Mouse (Mus musculus): ENCODE results near the gene Tap1. TPM values are rescaled to one million over a fixed set of nuclear protein-coding genes. Genes with fewer than 3 reads are reported as not detected.

Gene Tap1
- polyA plus RNA-seq, 1 experiment from 2014 or later: 0.93 TPM

DNA sequence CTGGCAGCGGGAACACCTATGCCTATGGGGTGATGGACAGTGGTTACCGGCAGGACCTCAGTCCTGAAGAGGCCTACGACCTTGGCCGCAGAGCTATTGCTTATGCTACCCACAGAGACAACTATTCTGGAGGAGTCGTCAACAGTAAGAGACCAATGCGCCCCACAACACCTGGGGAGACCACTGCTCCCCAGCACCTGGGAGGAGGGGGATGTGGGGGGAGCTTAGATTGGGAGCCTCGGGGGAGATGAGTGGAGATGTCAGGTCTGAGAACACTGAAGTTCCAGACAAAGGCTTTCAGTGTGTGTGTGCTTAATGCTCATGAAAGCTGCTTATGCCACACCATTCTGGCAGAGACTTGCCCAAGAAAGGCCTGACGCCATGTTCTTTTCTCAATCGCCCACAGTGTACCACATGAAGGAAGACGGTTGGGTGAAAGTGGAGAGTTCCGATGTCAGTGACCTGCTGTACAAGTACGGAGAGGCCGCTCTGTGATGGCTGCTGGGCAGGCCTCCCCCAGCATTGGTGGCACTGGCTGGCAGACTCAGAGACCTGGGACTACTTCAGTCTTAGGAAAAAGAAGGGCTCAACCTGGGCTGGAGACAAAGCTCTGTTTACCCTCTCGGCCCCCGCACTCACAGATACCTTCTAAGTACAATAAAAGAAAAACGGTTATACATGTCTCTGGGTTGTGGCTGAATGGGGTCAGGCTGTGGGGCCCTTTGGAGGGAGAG lies 13.6 kb downstream of the Tap1 start:
- DNase-seq (ENCODE audit: low spot score): no peak
- 86% methylated on average over 16 of the region's 16 CpGs for WGBS
- no peak overlapping the region for H3K27ac ChIP-seq (replicated peaks)
- no peak overlapping the region for H3K4me3 ChIP-seq
- H3K4me1 ChIP-seq: peaks cover 31% of the 10 kb centered on the region
- H3K27me3 ChIP-seq (ENCODE audit: low read depth, poor library complexity, severe bottlenecking): peaks cover 90% of the 10 kb centered on the region
- no peaks in the 10 kb centered on the region for H3K36me3 ChIP-seq
- no peaks in the 10 kb centered on the region for H3K9me3 ChIP-seq (replicated peaks)

DNA sequence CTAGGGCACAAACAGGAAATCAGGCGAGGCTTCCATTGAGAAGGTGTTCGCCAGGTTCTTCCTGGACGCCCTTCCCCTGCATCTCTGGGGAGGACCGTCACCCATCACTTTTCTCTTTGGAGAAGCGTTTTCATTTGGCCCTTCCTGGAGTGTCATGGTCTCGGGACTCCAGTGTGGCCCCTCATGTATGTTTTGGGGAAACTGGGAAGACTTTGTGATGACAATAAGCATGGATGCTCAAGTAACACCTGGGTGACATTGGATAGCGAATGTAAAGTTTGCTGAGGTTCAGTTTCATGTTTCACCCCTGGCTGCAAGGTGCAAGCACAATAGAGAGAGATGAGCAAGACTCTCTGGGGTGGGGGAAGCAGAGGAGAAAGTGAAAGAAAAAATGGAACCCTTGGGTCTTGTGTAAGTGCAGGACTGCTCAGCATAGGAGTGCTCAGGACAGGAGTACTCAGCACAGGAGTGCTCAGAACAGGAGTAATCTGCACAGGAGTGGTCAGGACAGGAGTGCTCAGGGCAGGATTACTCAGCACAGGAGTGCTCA lies 14.2 kb downstream of the Tap1 start:
- Histone ChIP-seq H3K9me3 (replicated peaks) (no peaks in the 10 kb centered on the region), H3K27me3 (ENCODE audit: low read depth, poor library complexity, severe bottlenecking) (peaks cover 90% of the 10 kb centered on the region)
- 70% methylated on average over 7 of the region's 7 CpGs for WGBS

DNA sequence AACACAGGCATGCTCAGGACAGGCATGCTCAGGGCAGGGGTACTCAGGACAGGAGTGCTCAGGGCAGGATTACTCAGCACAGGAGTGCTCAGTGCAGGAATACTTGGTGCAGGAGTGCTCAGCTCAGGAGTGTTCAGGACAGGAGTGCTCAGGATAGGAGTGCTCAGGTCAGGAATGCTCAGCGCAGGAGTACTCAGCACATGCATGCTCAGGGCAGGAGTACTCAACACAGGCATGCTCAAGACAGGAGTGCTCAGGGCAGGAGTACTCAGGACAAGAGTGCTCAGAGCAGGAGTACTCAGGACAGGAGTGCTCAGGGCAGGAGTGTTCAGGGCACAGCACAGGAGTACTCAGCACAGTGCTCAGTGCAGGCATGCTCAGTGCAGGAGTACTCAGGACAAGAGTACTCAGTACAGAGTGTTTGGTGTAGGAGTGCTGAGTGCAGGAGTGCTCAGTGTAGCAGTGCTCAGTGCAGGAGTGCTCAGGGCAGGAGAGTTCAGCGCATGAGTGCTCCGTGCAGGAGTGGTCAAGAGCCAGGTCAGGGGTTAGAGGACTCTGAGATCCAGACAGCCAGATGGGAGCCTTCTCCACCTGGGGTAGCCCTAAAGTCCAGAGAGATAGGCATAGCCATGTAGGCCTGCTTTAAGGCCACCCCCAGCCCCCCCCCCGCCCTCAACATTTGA lies 15.5 kb downstream of the Tap1 start:
- 79% methylated on average over 4 of the region's 4 CpGs for WGBS
- no peak for DNase-seq (ENCODE audit: low spot score)
- no peak overlapping the region for H3K27ac ChIP-seq (replicated peaks)
- no peaks in the 10 kb centered on the region for H3K9me3 ChIP-seq (replicated peaks)
- H3K4me1 ChIP-seq: peaks cover 21% of the 10 kb centered on the region
- no peak overlapping the region for H3K4me3 ChIP-seq
- no peaks in the 10 kb centered on the region for H3K36me3 ChIP-seq
- H3K27me3 ChIP-seq (ENCODE audit: low read depth, poor library complexity, severe bottlenecking): peaks cover 86% of the 10 kb centered on the region

More for the DNA sequence above, 14.2 kb downstream of the Tap1 start:
- no peak for DNase-seq (ENCODE audit: low spot score)
- no peak overlapping the region for H3K27ac ChIP-seq (replicated peaks)
- no peak overlapping the region for H3K4me3 ChIP-seq
- no peaks in the 10 kb centered on the region for H3K36me3 ChIP-seq
- H3K4me1 ChIP-seq: peaks cover 31% of the 10 kb centered on the region

DNA sequence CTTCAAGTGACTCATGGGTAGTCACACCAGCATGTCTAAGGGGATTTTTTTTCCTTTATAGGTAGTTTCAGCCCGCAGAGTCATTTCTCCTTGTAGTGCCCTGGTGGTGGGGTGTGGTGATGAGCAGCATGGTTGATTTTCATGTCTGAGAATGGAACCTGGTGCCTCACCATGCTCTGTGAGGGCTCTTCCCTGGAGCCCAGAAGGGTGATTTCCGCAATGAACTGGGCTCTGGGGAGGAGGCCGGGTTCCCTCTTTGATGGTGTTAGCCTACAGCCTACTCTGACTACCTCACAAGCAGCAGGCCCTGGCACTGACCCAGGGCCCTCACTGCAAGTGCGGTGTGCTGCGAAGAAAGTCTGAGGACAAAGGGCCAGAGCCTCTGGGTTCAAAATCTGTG lies 16.1 kb downstream of the Tap1 start, which contains the start of gene Tap2:
TSS of gene Tap2 (plus strand) at position 84 of the 400 bp plus-strand sequence.
- DNase-seq (ENCODE audit: low spot score): no peak
- Histone ChIP-seq H3K36me3 (no peaks in the 10 kb centered on the region), H3K27ac (replicated peaks) (peak within 1 kb of the TSS; percentile 70), H3K4me1 (peaks cover 16% of the 10 kb centered on the region), H3K4me3 (peak within 1 kb of the TSS; percentile 75), H3K27me3 (ENCODE audit: low read depth, poor library complexity, severe bottlenecking) (peaks cover 86% of the 10 kb centered on the region), H3K9me3 (replicated peaks) (no peaks in the 10 kb centered on the region)
- WGBS: 65% methylated on average over 5 of the region's 5 CpGs

DNA sequence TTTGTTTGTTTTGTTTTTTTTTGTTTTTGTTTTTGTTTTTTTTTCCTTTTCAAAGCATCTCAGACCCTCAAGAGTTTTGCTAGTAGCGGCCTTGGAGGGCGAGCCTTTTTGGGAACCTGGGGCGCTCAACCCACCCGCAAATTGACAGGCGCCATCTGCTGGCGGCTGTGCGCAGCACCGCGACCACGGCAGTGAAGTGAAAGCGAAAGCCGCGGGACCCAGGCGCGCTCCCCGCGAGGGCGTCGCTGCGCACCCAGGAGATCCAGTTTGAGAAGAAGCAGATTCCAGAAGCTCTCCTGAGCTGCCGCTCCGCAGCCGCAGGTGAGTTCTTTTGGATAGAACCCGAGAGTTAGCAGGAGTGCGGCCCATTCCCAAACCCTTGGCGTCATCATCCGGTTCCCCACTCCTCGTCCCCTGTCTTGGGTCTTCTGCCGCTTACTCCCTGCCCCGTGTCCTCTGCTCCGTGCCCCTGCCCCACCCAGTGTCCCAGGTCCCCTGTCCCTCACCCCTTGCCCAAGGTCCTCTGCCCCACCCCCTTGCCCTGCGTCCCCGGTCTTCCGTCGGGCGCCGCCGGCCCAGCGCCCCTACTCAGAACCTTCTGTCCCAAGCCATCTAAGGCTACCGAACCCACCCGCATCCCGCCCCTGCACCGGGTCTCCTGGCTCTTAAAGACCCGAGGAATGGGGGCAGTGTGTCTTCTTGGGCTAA lies 17.1 kb downstream of the Tap1 start:
- H3K9me3 ChIP-seq (replicated peaks): 0 out of 2 replicates have a peak, but pooled peaks cover under 1% of the 10 kb centered on the region
- peaks cover 13% of the 10 kb centered on the region for H3K4me1 ChIP-seq
- 2% methylated on average over 44 of the region's 44 CpGs for WGBS
- no peaks in the 10 kb centered on the region for H3K36me3 ChIP-seq
- H3K27me3 ChIP-seq (ENCODE audit: low read depth, poor library complexity, severe bottlenecking): peaks cover 83% of the 10 kb centered on the region
- DNase-seq (ENCODE audit: low spot score): peak; percentile 82
- peak overlapping the region; percentile 70 for H3K27ac ChIP-seq (replicated peaks)
- H3K4me3 ChIP-seq: peak overlapping the region; percentile 75

DNA sequence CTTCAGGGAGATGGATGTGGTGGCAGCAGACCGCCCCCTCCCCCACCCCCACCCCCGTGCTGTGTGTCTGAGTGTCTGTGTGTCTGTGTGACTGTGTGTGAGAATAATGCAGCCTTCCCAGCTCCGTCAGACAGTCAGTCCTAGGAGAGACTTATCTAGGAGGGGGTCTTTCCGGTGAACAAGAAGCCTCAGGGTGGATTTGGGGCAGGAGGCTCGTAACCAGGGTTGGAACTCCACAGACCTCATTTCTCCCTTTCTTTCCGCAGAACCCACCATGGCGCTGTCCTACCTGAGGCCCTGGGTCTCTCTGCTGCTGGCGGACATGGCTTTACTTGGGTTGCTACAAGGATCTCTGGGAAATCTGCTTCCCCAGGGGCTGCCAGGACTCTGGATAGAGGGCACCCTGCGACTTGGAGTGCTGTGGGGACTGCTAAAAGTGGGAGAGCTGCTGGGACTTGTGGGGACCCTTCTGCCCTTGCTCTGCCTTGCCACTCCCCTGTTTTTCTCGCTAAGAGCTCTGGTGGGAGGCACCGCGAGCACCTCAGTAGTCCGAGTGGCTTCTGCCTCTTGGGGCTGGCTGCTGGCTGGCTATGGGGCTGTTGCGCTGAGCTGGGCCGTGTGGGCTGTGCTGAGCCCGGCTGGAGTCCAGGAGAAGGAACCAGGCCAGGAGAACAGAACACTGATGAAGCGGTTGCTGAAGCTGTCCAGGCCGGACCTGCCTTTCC lies 17.8 kb downstream of the Tap1 start:
- Histone ChIP-seq H3K9me3 (replicated peaks) (peaks cover 5% of the 10 kb centered on the region; the same call in 1 of the 2 replicates), H3K36me3 (no peaks in the 10 kb centered on the region), H3K27ac (replicated peaks) (peak overlapping the region; percentile 70), H3K27me3 (ENCODE audit: low read depth, poor library complexity, severe bottlenecking) (peaks cover 81% of the 10 kb centered on the region), H3K4me3 (peak overlapping the region; percentile 75), H3K4me1 (peaks cover 13% of the 10 kb centered on the region)
- 15% methylated on average over 18 of the region's 18 CpGs for WGBS
- DNase-seq (ENCODE audit: low spot score): no peak

DNA sequence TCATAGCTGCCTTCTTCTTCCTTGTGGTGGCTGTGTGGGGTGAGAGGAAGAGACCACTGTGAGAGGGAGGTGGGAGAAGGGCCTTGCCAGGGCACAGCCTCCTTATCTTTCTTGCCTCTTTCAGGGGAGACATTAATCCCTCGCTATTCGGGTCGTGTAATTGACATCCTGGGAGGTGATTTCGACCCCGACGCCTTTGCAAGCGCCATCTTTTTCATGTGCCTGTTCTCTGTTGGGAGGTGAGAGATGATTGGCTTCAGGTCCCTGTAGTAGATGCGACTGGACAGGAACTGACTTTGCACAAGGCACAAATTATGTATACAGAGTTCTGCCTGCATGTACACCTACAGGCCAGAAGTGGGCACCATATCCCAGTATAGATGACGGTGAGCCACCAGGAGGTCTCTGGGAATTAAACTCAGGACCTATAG lies 18.4 kb downstream of the Tap1 start:
- no peak for DNase-seq (ENCODE audit: low spot score)
- Histone ChIP-seq H3K4me1 (peaks cover 13% of the 10 kb centered on the region), H3K27ac (replicated peaks) (no peak overlapping the region), H3K4me3 (peak overlapping the region; percentile 75; the same call in 1 of the 2 replicates), H3K27me3 (ENCODE audit: low read depth, poor library complexity, severe bottlenecking) (peaks cover 81% of the 10 kb centered on the region), H3K36me3 (no peaks in the 10 kb centered on the region), H3K9me3 (replicated peaks) (peaks cover 5% of the 10 kb centered on the region; the same call in 1 of the 2 replicates)
- 16% methylated on average over 9 of the region's 9 CpGs for WGBS

DNA sequence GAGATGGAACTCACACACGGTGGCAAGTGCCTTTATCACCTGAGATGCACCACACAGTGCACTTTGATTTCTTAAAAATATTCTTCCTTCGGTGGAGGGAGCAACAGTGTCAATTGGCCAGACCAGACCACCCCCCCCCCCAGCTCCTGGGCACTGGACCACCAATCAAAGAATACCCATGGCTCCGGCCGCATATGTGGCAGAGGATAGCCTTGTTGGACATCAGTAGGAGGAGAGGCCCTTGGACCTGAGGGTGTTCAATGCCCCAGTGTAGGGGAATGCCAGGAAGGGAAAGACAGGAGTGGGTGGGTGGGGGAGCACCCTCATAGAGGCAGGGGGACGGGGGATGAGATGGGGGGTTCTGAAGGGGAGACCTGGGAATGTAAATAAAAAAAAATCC lies 19.4 kb downstream of the Tap1 start:
- Histone ChIP-seq H3K4me3 (no peak overlapping the region), H3K9me3 (replicated peaks) (peaks cover 5% of the 10 kb centered on the region; the same call in 1 of the 2 replicates), H3K27me3 (ENCODE audit: low read depth, poor library complexity, severe bottlenecking) (peaks cover 82% of the 10 kb centered on the region), H3K4me1 (peaks cover 16% of the 10 kb centered on the region), H3K27ac (replicated peaks) (no peak overlapping the region), H3K36me3 (no peaks in the 10 kb centered on the region)
- WGBS: 88% methylated on average over 5 of the region's 5 CpGs
- no peak for DNase-seq (ENCODE audit: low spot score)

DNA sequence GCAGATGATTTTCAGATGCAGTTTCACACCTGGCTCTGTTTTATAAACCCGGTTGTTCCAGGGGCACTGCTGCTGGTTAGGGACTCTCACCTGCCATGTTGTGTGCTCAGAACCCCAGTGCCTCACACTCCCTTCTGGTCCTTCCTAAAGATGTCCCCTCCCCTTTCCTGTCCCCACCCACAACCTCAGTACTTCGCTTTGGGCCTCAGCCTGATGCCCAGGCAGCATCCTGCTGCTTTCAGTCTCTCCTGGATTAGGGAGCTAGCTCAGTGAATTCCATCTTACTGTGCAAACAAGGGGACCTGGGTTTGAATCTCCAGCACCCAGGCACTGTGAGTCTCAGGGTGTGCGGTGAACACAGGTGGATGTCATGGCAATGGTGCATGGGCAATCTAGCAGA lies 20.1 kb downstream of the Tap1 start:
- Histone ChIP-seq H3K9me3 (replicated peaks) (peaks cover 5% of the 10 kb centered on the region; the same call in 1 of the 2 replicates), H3K4me1 (peaks cover 18% of the 10 kb centered on the region), H3K4me3 (no peak overlapping the region), H3K36me3 (no peaks in the 10 kb centered on the region), H3K27ac (replicated peaks) (no peak overlapping the region), H3K27me3 (ENCODE audit: low read depth, poor library complexity, severe bottlenecking) (peaks cover 89% of the 10 kb centered on the region)
- DNase-seq (ENCODE audit: low spot score): no peak
- 65% methylated on average over 3 of the region's 3 CpGs for WGBS

DNA sequence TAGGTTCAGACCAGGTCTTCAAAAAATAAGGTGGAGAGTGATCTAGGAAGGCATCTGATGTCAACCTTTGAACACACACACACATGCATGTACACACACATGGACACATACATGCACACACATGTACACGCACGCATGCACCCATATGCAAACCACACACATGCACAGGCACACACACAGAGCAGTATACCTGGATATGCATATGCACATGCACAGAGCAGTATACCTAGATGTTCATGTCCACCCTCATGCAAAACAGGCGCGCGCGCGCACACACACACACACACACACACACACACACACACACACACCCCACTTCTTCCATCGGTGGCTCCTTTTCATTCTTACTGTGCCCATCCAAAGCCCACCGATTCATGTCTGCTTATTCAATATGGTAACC lies 20.5 kb downstream of the Tap1 start:
- H3K9me3 ChIP-seq (replicated peaks): peaks cover 5% of the 10 kb centered on the region; the same call in 1 of the 2 replicates
- H3K27ac ChIP-seq (replicated peaks): no peak overlapping the region
- H3K4me3 ChIP-seq: no peak overlapping the region
- H3K4me1 ChIP-seq: peaks cover 18% of the 10 kb centered on the region
- no peaks in the 10 kb centered on the region for H3K36me3 ChIP-seq
- WGBS: 94% methylated on average over 9 of the region's 9 CpGs
- DNase-seq (ENCODE audit: low spot score): no peak
- H3K27me3 ChIP-seq (ENCODE audit: low read depth, poor library complexity, severe bottlenecking): peaks cover 90% of the 10 kb centered on the region

DNA sequence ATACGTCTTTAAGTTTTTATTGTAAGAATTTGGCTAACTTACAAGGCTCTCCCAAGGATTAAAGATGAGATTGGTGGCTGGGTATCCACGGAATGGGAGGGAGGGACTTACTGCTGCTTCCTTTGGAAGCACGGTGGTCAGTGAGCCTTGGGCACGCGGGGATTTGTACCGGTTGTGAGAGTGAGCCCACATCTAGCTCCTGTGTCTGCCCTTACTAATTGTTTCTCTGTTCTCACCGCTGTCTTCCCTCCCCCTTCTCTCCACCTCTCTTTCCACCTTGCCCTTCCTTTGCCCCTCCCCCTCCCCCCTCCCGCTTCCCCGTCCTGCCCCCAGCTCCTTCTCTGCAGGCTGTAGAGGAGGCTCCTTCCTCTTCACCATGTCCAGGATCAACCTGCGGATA lies 21.1 kb downstream of the Tap1 start:
- H3K9me3 ChIP-seq (replicated peaks): peaks cover 5% of the 10 kb centered on the region; the same call in 1 of the 2 replicates
- H3K27ac ChIP-seq (replicated peaks): no peak overlapping the region
- H3K36me3 ChIP-seq: no peaks in the 10 kb centered on the region
- no peak overlapping the region for H3K4me3 ChIP-seq
- peaks cover 18% of the 10 kb centered on the region for H3K4me1 ChIP-seq
- no peak for DNase-seq (ENCODE audit: low spot score)
- peaks cover 90% of the 10 kb centered on the region for H3K27me3 ChIP-seq (ENCODE audit: low read depth, poor library complexity, severe bottlenecking)
- 22% methylated on average over 10 of the region's 10 CpGs for WGBS

DNA sequence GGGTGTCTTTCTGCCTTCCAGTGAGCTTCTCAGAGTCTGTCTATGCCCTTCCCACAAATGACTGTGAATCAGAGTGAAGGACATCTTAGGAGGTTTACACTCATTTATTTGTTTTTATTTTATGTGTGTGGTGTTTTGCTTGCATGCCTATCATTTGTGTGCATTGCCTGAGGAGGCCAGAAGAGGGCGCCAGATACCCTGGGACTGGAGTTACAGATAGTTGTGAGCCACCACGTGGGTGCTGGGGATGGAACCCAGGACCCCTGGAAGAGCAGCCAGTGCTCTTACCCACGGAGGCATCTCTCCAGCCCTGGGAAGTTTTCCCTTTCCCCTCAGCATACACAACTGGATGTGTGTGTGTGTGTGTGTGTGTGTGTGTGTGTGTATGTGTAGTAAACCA lies 22.3 kb downstream of the Tap1 start:
- Histone ChIP-seq H3K27me3 (ENCODE audit: low read depth, poor library complexity, severe bottlenecking) (peaks cover 90% of the 10 kb centered on the region), H3K27ac (replicated peaks) (no peak overlapping the region), H3K4me3 (no peak overlapping the region), H3K9me3 (replicated peaks) (peaks cover 5% of the 10 kb centered on the region; the same call in 1 of the 2 replicates), H3K4me1 (peaks cover 18% of the 10 kb centered on the region), H3K36me3 (no peaks in the 10 kb centered on the region)
- no peak for DNase-seq (ENCODE audit: low spot score)
- WGBS: 44% methylated on average over 3 of the region's 3 CpGs

Data from midbrain, embryonic 10.5 days (tissue).